Mouse (Mus musculus) megakaryocyte, embryonic 14.5 days (primary cell): ENCODE data around the gene Rcc2.

Source experiments
- FLI1 ChIP-seq: IDR thresholded peaks from 2 replicates; pipeline ENCODE4 v1.6.1; 2012; ENCODE audit warnings: low read length, inconsistent platforms, mixed read lengths
- GATA1 ChIP-seq: IDR thresholded peaks from 3 replicates; pipeline ENCODE4 v1.6.1; 2012; ENCODE audit warnings: mixed read lengths, low read length, inconsistent platforms, borderline replicate concordance

GRCm38 (mm10) chr4:140656529-140656928 is 43.8 kb upstream of the Rcc2 start:
- TF ChIP-seq GATA1 (no peak), FLI1 (no peak)
